Mouse (Mus musculus): Measurements from ENCODE around the gene Bst1. TPM values are rescaled to one million over a fixed set of nuclear protein-coding genes. Genes with fewer than 3 reads are reported as not detected.

The Bst1 gene
- polyA plus RNA-seq (2012): not detected in 2 replicates

- no peaks in the 10 kb centered on the region for H3K36me3 ChIP-seq (ENCODE audit: control insufficient read depth)
- no peaks in the 10 kb centered on the region for H3K4me1 ChIP-seq (ENCODE audit: control insufficient read depth)
- H3K9me3 ChIP-seq (ENCODE audit: control insufficient read depth, low read length): no peaks in the 10 kb centered on the region
- no peak for TF ChIP-seq TAL1 (IDR thresholded peaks at IDR 0.05; ENCODE audit: low read length)
- no peak for TF ChIP-seq GATA1 (IDR thresholded peaks at IDR 0.05; ENCODE audit: low read length)
- no peak within 1 kb of the TSS for H3K4me3 ChIP-seq (replicated peaks)
- no peaks in the 10 kb centered on the region for H3K27me3 ChIP-seq (ENCODE audit: control insufficient read depth)
Observed at GRCm38 (mm10) chr5:43818695-43819094, at the start of gene Bst1. Gene Bst1 (plus strand): TSS chr5:43818885.

GRCm38 (mm10) chr5:43770618-43771354, 47.9 kb upstream of the Bst1 start:
- H3K27me3 ChIP-seq (ENCODE audit: control insufficient read depth): no peaks in the 10 kb centered on the region
- H3K4me3 ChIP-seq (replicated peaks): no peak overlapping the region
- TF ChIP-seq GATA1 (IDR thresholded peaks at IDR 0.05; ENCODE audit: low read length): no peak
- TF ChIP-seq TAL1 (IDR thresholded peaks at IDR 0.05; ENCODE audit: low read length): no peak
- no peaks in the 10 kb centered on the region for H3K4me1 ChIP-seq (ENCODE audit: control insufficient read depth)
- no peaks in the 10 kb centered on the region for H3K9me3 ChIP-seq (ENCODE audit: control insufficient read depth, low read length)
- peaks cover 38% of the 10 kb centered on the region for H3K36me3 ChIP-seq (ENCODE audit: control insufficient read depth)

GRCm38 (mm10) chr5:43771555-43771954, 47.1 kb upstream of the Bst1 start:
- Histone ChIP-seq H3K27me3 (ENCODE audit: control insufficient read depth) (no peaks in the 10 kb centered on the region), H3K4me1 (ENCODE audit: control insufficient read depth) (no peaks in the 10 kb centered on the region), H3K9me3 (ENCODE audit: control insufficient read depth, low read length) (no peaks in the 10 kb centered on the region), H3K4me3 (replicated peaks) (no peak overlapping the region), H3K36me3 (ENCODE audit: control insufficient read depth) (peaks cover 33% of the 10 kb centered on the region)
- TF ChIP-seq GATA1 (IDR thresholded peaks at IDR 0.05; ENCODE audit: low read length) (no peak), TAL1 (IDR thresholded peaks at IDR 0.05; ENCODE audit: low read length) (no peak)

- no peaks in the 10 kb centered on the region for H3K9me3 ChIP-seq (ENCODE audit: control insufficient read depth, low read length)
- TF ChIP-seq GATA1 (IDR thresholded peaks at IDR 0.05; ENCODE audit: low read length) (no peak), TAL1 (IDR thresholded peaks at IDR 0.05; ENCODE audit: low read length) (no peak)
- H3K4me3 ChIP-seq (replicated peaks): no peak overlapping the region
- peaks cover 5% of the 10 kb centered on the region for H3K36me3 ChIP-seq (ENCODE audit: control insufficient read depth)
- peaks cover 24% of the 10 kb centered on the region for H3K4me1 ChIP-seq (ENCODE audit: control insufficient read depth)
- no peaks in the 10 kb centered on the region for H3K27me3 ChIP-seq (ENCODE audit: control insufficient read depth)
Observed at GRCm38 (mm10) chr5:43776407-43776806, 42.3 kb upstream of the Bst1 start.

- H3K27me3 ChIP-seq (ENCODE audit: control insufficient read depth): no peaks in the 10 kb centered on the region
- TF ChIP-seq GATA1 (IDR thresholded peaks at IDR 0.05; ENCODE audit: low read length): no peak
- TF ChIP-seq TAL1 (IDR thresholded peaks at IDR 0.05; ENCODE audit: low read length): no peak
- H3K4me1 ChIP-seq (ENCODE audit: control insufficient read depth): peaks cover 24% of the 10 kb centered on the region
- H3K9me3 ChIP-seq (ENCODE audit: control insufficient read depth, low read length): no peaks in the 10 kb centered on the region
- H3K4me3 ChIP-seq (replicated peaks): no peak overlapping the region
- peaks cover 3% of the 10 kb centered on the region for H3K36me3 ChIP-seq (ENCODE audit: control insufficient read depth)
Observed at GRCm38 (mm10) chr5:43776993-43777392, 41.7 kb upstream of the Bst1 start.

- Histone ChIP-seq H3K4me1 (ENCODE audit: control insufficient read depth) (peaks cover 32% of the 10 kb centered on the region), H3K9me3 (ENCODE audit: control insufficient read depth, low read length) (no peaks in the 10 kb centered on the region), H3K4me3 (replicated peaks) (no peak overlapping the region), H3K36me3 (ENCODE audit: control insufficient read depth) (no peaks in the 10 kb centered on the region; the same call in 1 of the 2 replicates), H3K27me3 (ENCODE audit: control insufficient read depth) (no peaks in the 10 kb centered on the region)
- TF ChIP-seq GATA1 (IDR thresholded peaks at IDR 0.05; ENCODE audit: low read length) (no peak), TAL1 (IDR thresholded peaks at IDR 0.05; ENCODE audit: low read length) (no peak)
Observed at GRCm38 (mm10) chr5:43778583-43778982, 40.1 kb upstream of the Bst1 start.

GRCm38 (mm10) chr5:43781423-43781976, 37.2 kb upstream of the Bst1 start:
- H3K4me3 ChIP-seq (replicated peaks): peak overlapping the region; percentile 86
- TF ChIP-seq TAL1 (IDR thresholded peaks at IDR 0.05; ENCODE audit: low read length): no peak
- no peaks in the 10 kb centered on the region for H3K27me3 ChIP-seq (ENCODE audit: control insufficient read depth)
- H3K4me1 ChIP-seq (ENCODE audit: control insufficient read depth): peaks cover 32% of the 10 kb centered on the region
- no peaks in the 10 kb centered on the region for H3K9me3 ChIP-seq (ENCODE audit: control insufficient read depth, low read length)
- H3K36me3 ChIP-seq (ENCODE audit: control insufficient read depth): no peaks in the 10 kb centered on the region; the same call in 1 of the 2 replicates

- H3K27me3 ChIP-seq (ENCODE audit: control insufficient read depth): no peaks in the 10 kb centered on the region; the same call in 1 of the 2 replicates
- peaks cover 32% of the 10 kb centered on the region for H3K4me1 ChIP-seq (ENCODE audit: control insufficient read depth)
- no peaks in the 10 kb centered on the region; the same call in 1 of the 2 replicates for H3K36me3 ChIP-seq (ENCODE audit: control insufficient read depth)
- no peaks in the 10 kb centered on the region for H3K9me3 ChIP-seq (ENCODE audit: control insufficient read depth, low read length)
- TF ChIP-seq TAL1 (IDR thresholded peaks at IDR 0.05; ENCODE audit: low read length) (no peak), GATA1 (IDR thresholded peaks at IDR 0.05; ENCODE audit: low read length) (no peak)
- H3K4me3 ChIP-seq (replicated peaks): peak overlapping the region; percentile 86
Observed at GRCm38 (mm10) chr5:43781977-43782930, 36.4 kb upstream of the Bst1 start.

- TF ChIP-seq GATA1 (IDR thresholded peaks at IDR 0.05; ENCODE audit: low read length): no peak
- no peak for TF ChIP-seq TAL1 (IDR thresholded peaks at IDR 0.05; ENCODE audit: low read length)
- Histone ChIP-seq H3K4me1 (ENCODE audit: control insufficient read depth) (peaks cover 24% of the 10 kb centered on the region), H3K27me3 (ENCODE audit: control insufficient read depth) (no peaks in the 10 kb centered on the region; the same call in 1 of the 2 replicates), H3K4me3 (replicated peaks) (no peak overlapping the region), H3K9me3 (ENCODE audit: control insufficient read depth, low read length) (no peaks in the 10 kb centered on the region), H3K36me3 (ENCODE audit: control insufficient read depth) (no peaks in the 10 kb centered on the region)
Observed at GRCm38 (mm10) chr5:43783996-43784395, 34.7 kb upstream of the Bst1 start.
